Mouse (Mus musculus) myocyte (in vitro differentiated cells): Measurements from ENCODE around the gene Ccl6.

Experiments
- CEBPB ChIP-seq: IDR thresholded peaks from 2 replicates; pipeline ENCODE4 v1.6.1; 2011; ENCODE audit warnings: mild to moderate bottlenecking, moderate library complexity; ENCODE audit not compliant: poor library complexity, insufficient read depth, severe bottlenecking
- MYOG ChIP-seq, 3 experiments: IDR thresholded peaks; one replicate each; pipeline ENCODE4 v1.6.1; 2011; ENCODE audit warnings: control low read depth in 2 of 3, low read depth in 2 of 3, mild to moderate bottlenecking in 2 of 3; ENCODE audit not compliant: insufficient read length in 2 of 3, control insufficient read depth in 1 of 3, insufficient read depth in 1 of 3
- POLR2A ChIP-seq: IDR thresholded peaks from one replicate; pipeline ENCODE4 v1.6.1; 2011; ENCODE audit warnings: low read depth, mild to moderate bottlenecking, control low read depth, moderate library complexity; ENCODE audit not compliant: insufficient read length

DNA sequence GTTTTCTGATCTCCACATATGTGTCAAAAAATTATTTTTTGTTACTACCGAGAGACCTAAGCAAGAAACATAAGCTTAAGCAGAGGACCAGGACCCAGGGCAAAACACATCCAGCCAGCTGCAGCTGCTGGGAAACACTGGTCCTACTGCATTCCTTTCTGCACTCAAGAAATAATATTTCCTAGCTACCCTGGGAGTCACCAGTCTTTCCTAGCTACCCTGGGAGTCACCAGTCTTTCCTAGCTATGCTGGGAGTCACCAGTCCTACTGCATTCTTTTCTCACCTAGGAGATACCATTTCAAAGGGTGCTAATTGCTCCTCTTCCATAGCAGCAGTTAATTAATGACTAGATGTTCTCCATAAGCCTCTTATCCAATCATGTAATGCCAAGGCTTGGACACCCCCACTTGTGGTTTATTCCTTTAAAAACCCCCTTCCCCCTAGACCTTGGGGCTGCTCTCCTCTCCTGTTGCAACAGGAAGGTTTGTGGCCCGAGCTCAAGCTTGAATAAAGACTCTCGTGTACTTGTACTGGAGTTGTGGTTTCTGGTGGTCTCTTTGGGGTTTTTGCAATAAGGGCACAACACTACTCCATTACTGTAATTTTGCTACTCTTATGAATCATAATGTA lies 5.4 kb upstream of the Ccl6 start:
- TF ChIP-seq CEBPB (no peak), POLR2A (no peak), MYOG (IDR thresholded peaks at IDR 0.05; ENCODE audit: control insufficient read depth in 1 of 3, insufficient read depth in 1 of 3, insufficient read length in 2 of 3, low read depth in 2 of 3) (no peak)
